Mouse (Mus musculus) bone marrow, adult 2 months (tissue): Measurements from ENCODE around the gene Fam227a.

Experiments
- CTCF ChIP-seq: fragments of 200-500 bp; IDR thresholded peaks from 2 replicates; pipeline ENCODE4 v1.5.1; 2011; ENCODE audit warnings: low read length, control low read depth; ENCODE audit not compliant: control insufficient read depth, insufficient read depth
- POLR2A ChIP-seq: fragments of 200-500 bp; IDR thresholded peaks from 2 replicates; pipeline ENCODE4 v1.6.1; 2011; ENCODE audit warnings: low read depth, mild to moderate bottlenecking, control low read depth, low read length, borderline replicate concordance; ENCODE audit not compliant: control insufficient read depth

DNA sequence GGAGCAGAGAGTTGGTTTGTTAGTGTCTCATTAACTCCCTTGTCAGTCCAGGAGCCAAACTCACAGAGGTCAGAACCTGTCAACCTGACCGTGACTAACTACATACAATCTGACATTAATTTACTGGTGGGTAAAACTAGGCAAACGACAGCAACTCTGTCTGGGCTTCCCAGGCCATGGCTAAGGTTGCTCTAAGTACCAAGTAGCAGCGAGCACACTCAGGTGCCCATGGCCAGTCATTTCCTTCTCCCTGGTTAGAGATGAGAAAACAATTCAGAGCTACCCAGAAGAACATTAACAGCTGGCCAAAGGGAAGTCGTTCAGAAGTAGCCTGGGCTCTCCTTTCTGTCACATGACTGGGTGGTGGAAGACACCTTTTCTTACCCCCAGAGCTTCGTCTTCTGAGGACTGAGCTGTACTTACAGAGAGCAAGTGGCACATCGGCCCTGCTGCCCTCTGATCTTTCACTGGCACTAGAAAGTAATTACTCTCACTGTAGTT lies 26.4 kb upstream of the Fam227a start:
- TF ChIP-seq CTCF (no peak), POLR2A (no peak)
